Mouse (Mus musculus) neutrophil, adult 83 days (primary cell): ENCODE data around the gene Sgo2a. TPM values are rescaled to one million over a fixed set of nuclear protein-coding genes. Genes with fewer than 3 reads are reported as not detected.

ENCODE experiments used
- total RNA-seq, 2 experiments: library from RNA; stranded (reverse); gene quantifications; one replicate each; pipeline ENCODE4 v1.2.4; 2023

Sgo2a gene
- 10 to 100 TPM; 18.6 to 20.9 TPM for total RNA-seq

GRCm38 (mm10) chr1:57995432-57996132, at the start of gene Sgo2a:
TSS of gene Sgo2a (plus strand) at chr1:57995971.

DNA sequence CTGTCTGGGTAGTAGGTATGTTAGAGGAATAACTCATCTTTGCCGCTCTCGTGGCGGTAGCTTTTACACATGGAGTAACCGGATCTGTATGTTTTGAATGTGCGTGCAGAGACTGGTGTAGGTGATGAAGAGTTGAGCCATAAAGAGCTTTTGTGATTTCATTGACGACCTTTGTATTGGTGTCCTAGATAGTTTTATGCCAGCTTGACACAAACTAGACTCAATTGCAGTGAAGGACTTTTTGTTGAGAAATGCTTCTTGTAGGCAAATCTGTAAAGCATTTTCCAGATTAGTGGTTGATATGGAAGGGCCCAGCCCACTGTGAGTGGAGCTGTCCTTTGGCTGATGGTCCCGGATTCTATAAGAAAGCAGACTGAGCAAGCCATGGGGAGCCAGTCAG, 23.1 kb downstream of the Sgo2a start, which contains the start of gene Kctd18:
Kctd18 (minus strand) TSS at position 101 of the 400 bp plus-strand sequence.

GRCm38 (mm10) chr1:58029636-58030117, 33.9 kb downstream of the Sgo2a start, which contains the start of gene Aox1:
TSS of gene Aox1 (plus strand) at chr1:58029931.

Other genes with a start within 250 kb of the Sgo2a start
- gene Spats2l, start 221.8 kb upstream of the Sgo2a start, total RNA-seq: not detected
- 10 to 100 TPM; 13.1 to 13.4 TPM for gene Kctd18, start 23.0 kb downstream of the Sgo2a start, total RNA-seq
- gene Aox1, start 34.0 kb downstream of the Sgo2a start, total RNA-seq: under 1 TPM; 0.13 to 0.44 TPM
- under 1 TPM; 0.26 to 0.88 TPM for gene Aox3, start 117.2 kb downstream of the Sgo2a start, total RNA-seq
- gene Aox4, start 214.4 kb downstream of the Sgo2a start, total RNA-seq: under 1 TPM; 0.24 to 0.42 TPM